Mouse (Mus musculus): ENCODE data around the gene Dcbld1. TPM values are rescaled to one million over a fixed set of nuclear protein-coding genes. Genes with fewer than 3 reads are reported as not detected.
"Not testable (repeated sequence)": the region's sequence is repeated elsewhere in the genome, so short reads cannot be mapped to it uniquely, and the experiment has no call there.

Dcbld1 gene
- polyA plus RNA-seq, 1 experiment from 2014 or later = 21.9 TPM

DNA sequence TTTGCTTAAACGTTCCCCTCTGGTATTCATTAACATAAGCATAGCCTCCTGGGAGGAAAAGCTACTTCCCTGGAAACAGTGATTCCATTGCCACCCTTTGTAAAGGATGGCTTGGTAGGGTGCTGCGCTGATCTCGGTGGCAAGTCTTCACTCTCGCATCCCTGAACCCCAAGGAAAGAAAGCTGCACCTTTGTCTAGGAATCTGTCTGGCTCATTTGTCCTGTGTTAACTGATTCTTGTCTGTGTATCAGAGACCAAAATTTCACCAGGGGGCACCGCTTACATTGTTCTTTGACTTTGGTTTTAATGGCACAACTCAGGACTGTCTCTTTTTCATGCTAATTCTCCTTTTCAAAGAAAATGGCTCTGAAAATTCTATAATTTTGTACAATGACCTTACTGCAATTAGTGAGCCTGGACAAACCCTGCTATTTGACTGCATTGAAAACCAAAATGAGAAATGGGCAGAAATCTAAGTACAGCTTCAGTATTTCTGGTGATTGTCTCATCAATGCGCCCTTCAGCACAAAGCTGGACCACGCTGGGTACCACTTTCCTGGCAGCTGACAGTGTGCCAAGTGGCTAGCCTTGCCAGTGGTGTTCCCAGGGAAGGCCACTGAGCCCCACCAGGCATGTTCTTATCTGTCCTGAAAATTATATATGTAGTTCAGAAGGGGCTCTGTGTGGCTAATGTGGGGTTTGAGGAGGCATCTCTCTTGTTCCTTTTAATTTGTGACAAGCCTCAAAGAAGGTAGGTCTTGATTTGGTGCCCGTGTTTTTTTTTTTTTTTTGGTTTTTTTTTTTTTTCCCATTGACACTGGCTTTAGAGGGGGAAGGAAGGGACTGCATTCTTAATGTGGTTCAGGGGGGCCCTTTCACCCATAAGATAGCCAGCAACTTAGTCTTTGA, 40.8 kb downstream of the Dcbld1 start:
- WGBS = 49% methylated on average over 8 of the region's 8 CpGs
- no peaks in the 10 kb centered on the region for H3K36me3 ChIP-seq (ENCODE audit: control insufficient read depth, insufficient read depth, low read length)
- no peaks in the 10 kb centered on the region for H3K4me1 ChIP-seq (ENCODE audit: control insufficient read depth, insufficient read depth, low read length)
- no peaks in the 10 kb centered on the region for H3K27me3 ChIP-seq (ENCODE audit: control insufficient read depth, insufficient read depth, low read length)
- H3K9me3 ChIP-seq (ENCODE audit: control insufficient read depth, low read length) = no peaks in the 10 kb centered on the region
- no peak overlapping the region for H3K4me2 ChIP-seq (ENCODE audit: low read depth, severe bottlenecking)
- H3K4me3 ChIP-seq (ENCODE audit: low read depth, low read length) = no peak overlapping the region
- ATAC-seq (ENCODE audit: insufficient number of reproducible peaks, low FRiP score, low TSS enrichment, low read depth) (no peak), DNase-seq (ENCODE audit: low spot score) (no peak)
- no peak overlapping the region for H3K9ac ChIP-seq (ENCODE audit: low read length)
- no peak overlapping the region for H3K27ac ChIP-seq (replicated peaks; ENCODE audit: low read depth, low read length)

GRCm38 (mm10) chr10:52274910-52275604, 41.6 kb downstream of the Dcbld1 start:
- WGBS = 64% methylated on average over 15 of the region's 15 CpGs

GRCm38 (mm10) chr10:52276579-52276978, 43.2 kb downstream of the Dcbld1 start:
- H3K27ac ChIP-seq (replicated peaks; ENCODE audit: low read depth, low read length) = no peak overlapping the region
- H3K9me3 ChIP-seq (ENCODE audit: control insufficient read depth, low read length) = no peaks in the 10 kb centered on the region
- no peaks in the 10 kb centered on the region for H3K36me3 ChIP-seq (ENCODE audit: control insufficient read depth, insufficient read depth, low read length)
- no peak overlapping the region for H3K4me2 ChIP-seq (ENCODE audit: low read depth, severe bottlenecking)
- no peak for DNase-seq (ENCODE audit: low spot score)
- H3K9ac ChIP-seq (ENCODE audit: low read length) = no peak overlapping the region
- WGBS = 93% methylated on average over 3 of the region's 3 CpGs
- H3K27me3 ChIP-seq (ENCODE audit: control insufficient read depth, insufficient read depth, low read length) = no peaks in the 10 kb centered on the region
- ATAC-seq (ENCODE audit: insufficient number of reproducible peaks, low FRiP score, low TSS enrichment, low read depth) = no peak
- no peak overlapping the region for H3K4me3 ChIP-seq (ENCODE audit: low read depth, low read length)
- no peaks in the 10 kb centered on the region for H3K4me1 ChIP-seq (ENCODE audit: control insufficient read depth, insufficient read depth, low read length)

More at GRCm38 (mm10) chr10:52274910-52275604, 41.6 kb downstream of the Dcbld1 start:
- H3K36me3 ChIP-seq (ENCODE audit: control insufficient read depth, insufficient read depth, low read length) = no peaks in the 10 kb centered on the region
- no peak overlapping the region for H3K9ac ChIP-seq (ENCODE audit: low read length)
- H3K27ac ChIP-seq (replicated peaks; ENCODE audit: low read depth, low read length) = no peak overlapping the region
- no peaks in the 10 kb centered on the region for H3K4me1 ChIP-seq (ENCODE audit: control insufficient read depth, insufficient read depth, low read length)
- H3K4me2 ChIP-seq (ENCODE audit: low read depth, severe bottlenecking) = no peak overlapping the region
- H3K9me3 ChIP-seq (ENCODE audit: control insufficient read depth, low read length) = no peaks in the 10 kb centered on the region
- DNase-seq (ENCODE audit: low spot score) (no peak), ATAC-seq (ENCODE audit: insufficient number of reproducible peaks, low FRiP score, low TSS enrichment, low read depth) (no peak)
- H3K4me3 ChIP-seq (ENCODE audit: low read depth, low read length) = no peak overlapping the region
- no peaks in the 10 kb centered on the region for H3K27me3 ChIP-seq (ENCODE audit: control insufficient read depth, insufficient read depth, low read length)

GRCm38 (mm10) chr10:52277564-52277963, 44.1 kb downstream of the Dcbld1 start:
- H3K4me2 ChIP-seq (ENCODE audit: low read depth, severe bottlenecking); DNase-seq (ENCODE audit: low spot score); H3K9ac ChIP-seq (ENCODE audit: low read length); ATAC-seq (ENCODE audit: insufficient number of reproducible peaks, low FRiP score, low TSS enrichment, low read depth); H3K4me3 ChIP-seq (ENCODE audit: low read depth, low read length); H3K36me3 ChIP-seq (ENCODE audit: control insufficient read depth, insufficient read depth, low read length); H3K27ac ChIP-seq (replicated peaks; ENCODE audit: low read depth, low read length); H3K4me1 ChIP-seq (ENCODE audit: control insufficient read depth, insufficient read depth, low read length); H3K27me3 ChIP-seq (ENCODE audit: control insufficient read depth, insufficient read depth, low read length); H3K9me3 ChIP-seq (ENCODE audit: control insufficient read depth, low read length): not testable (repeated sequence)
- 86% methylated on average over 8 of the region's 8 CpGs for WGBS

- Histone ChIP-seq H3K27me3 (ENCODE audit: control insufficient read depth, insufficient read depth, low read length) (no peaks in the 10 kb centered on the region), H3K4me3 (ENCODE audit: low read depth, low read length) (no peak overlapping the region), H3K4me2 (ENCODE audit: low read depth, severe bottlenecking) (no peak overlapping the region), H3K9ac (ENCODE audit: low read length) (no peak overlapping the region), H3K4me1 (ENCODE audit: control insufficient read depth, insufficient read depth, low read length) (no peaks in the 10 kb centered on the region), H3K9me3 (ENCODE audit: control insufficient read depth, low read length) (no peaks in the 10 kb centered on the region), H3K27ac (replicated peaks; ENCODE audit: low read depth, low read length) (no peak overlapping the region), H3K36me3 (ENCODE audit: control insufficient read depth, insufficient read depth, low read length) (no peaks in the 10 kb centered on the region)
- 55% methylated on average over 9 of the region's 9 CpGs for WGBS
- ATAC-seq (ENCODE audit: insufficient number of reproducible peaks, low FRiP score, low TSS enrichment, low read depth) (no peak), DNase-seq (ENCODE audit: low spot score) (no peak)
Observed at GRCm38 (mm10) chr10:52278011-52278434, 44.6 kb downstream of the Dcbld1 start.

GRCm38 (mm10) chr10:52278866-52279265, 45.4 kb downstream of the Dcbld1 start:
- Histone ChIP-seq H3K4me1 (ENCODE audit: control insufficient read depth, insufficient read depth, low read length) (no peaks in the 10 kb centered on the region), H3K27ac (replicated peaks; ENCODE audit: low read depth, low read length) (no peak overlapping the region), H3K36me3 (ENCODE audit: control insufficient read depth, insufficient read depth, low read length) (no peaks in the 10 kb centered on the region), H3K9me3 (ENCODE audit: control insufficient read depth, low read length) (no peaks in the 10 kb centered on the region), H3K27me3 (ENCODE audit: control insufficient read depth, insufficient read depth, low read length) (no peaks in the 10 kb centered on the region), H3K4me2 (ENCODE audit: low read depth, severe bottlenecking) (no peak overlapping the region), H3K4me3 (ENCODE audit: low read depth, low read length) (no peak overlapping the region), H3K9ac (ENCODE audit: low read length) (no peak overlapping the region)
- no peak for ATAC-seq (ENCODE audit: insufficient number of reproducible peaks, low FRiP score, low TSS enrichment, low read depth)
- no peak for DNase-seq (ENCODE audit: low spot score)
- WGBS = 65% methylated on average over 3 of the region's 3 CpGs

DNA sequence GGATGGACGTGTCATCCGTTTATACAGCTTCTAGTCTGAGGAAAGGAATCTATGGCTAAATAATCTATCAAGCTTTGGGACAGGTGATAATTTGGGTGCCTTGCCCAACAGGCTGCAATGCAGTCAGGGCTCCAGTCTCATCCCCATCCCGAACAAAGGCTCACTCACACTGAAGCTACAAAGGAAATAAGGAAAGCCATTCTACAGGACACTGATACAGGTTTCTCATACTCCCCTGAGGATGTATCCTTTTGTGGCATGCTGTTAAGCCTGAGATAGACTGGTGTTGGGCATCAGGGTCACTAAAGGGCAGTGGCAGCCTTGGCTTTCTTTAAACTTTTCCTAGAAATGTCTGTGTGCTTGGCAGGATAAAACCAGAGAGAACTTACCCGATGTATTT, 46.5 kb downstream of the Dcbld1 start:
- H3K9me3 ChIP-seq (ENCODE audit: control insufficient read depth, low read length) = no peaks in the 10 kb centered on the region
- H3K27ac ChIP-seq (replicated peaks; ENCODE audit: low read depth, low read length) = no peak overlapping the region
- DNase-seq (ENCODE audit: low spot score) (no peak), ATAC-seq (ENCODE audit: insufficient number of reproducible peaks, low FRiP score, low TSS enrichment, low read depth) (no peak)
- no peak overlapping the region for H3K4me3 ChIP-seq (ENCODE audit: low read depth, low read length)
- H3K9ac ChIP-seq (ENCODE audit: low read length) = no peak overlapping the region
- no peaks in the 10 kb centered on the region for H3K4me1 ChIP-seq (ENCODE audit: control insufficient read depth, insufficient read depth, low read length)
- H3K27me3 ChIP-seq (ENCODE audit: control insufficient read depth, insufficient read depth, low read length) = no peaks in the 10 kb centered on the region
- WGBS = 87% methylated on average over 4 of the region's 4 CpGs
- no peaks in the 10 kb centered on the region for H3K36me3 ChIP-seq (ENCODE audit: control insufficient read depth, insufficient read depth, low read length)
- no peak overlapping the region for H3K4me2 ChIP-seq (ENCODE audit: low read depth, severe bottlenecking)

DNA sequence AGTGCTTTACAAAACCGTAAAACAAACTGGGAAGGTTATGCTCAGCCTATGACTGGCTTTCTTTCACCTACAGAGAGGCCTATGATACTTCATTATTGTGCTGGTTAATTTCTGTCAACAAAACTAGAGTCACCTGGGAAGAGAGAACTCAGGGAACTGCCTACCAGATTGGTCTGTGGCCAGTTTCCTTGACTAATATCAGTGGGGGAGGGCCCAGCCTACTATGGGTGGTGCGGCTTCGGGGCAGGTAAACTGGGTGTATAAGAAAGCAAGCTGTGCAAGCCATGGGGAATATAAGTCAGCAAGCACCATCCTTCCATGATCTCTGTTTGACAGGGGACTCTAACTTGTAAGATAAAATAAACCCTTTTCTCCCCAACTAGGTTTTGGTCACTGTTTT, 47.2 kb downstream of the Dcbld1 start:
- Histone ChIP-seq H3K4me3 (ENCODE audit: low read depth, low read length) (no peak overlapping the region), H3K4me1 (ENCODE audit: control insufficient read depth, insufficient read depth, low read length) (no peaks in the 10 kb centered on the region), H3K36me3 (ENCODE audit: control insufficient read depth, insufficient read depth, low read length) (no peaks in the 10 kb centered on the region), H3K27ac (replicated peaks; ENCODE audit: low read depth, low read length) (no peak overlapping the region), H3K4me2 (ENCODE audit: low read depth, severe bottlenecking) (no peak overlapping the region), H3K9ac (ENCODE audit: low read length) (no peak overlapping the region), H3K9me3 (ENCODE audit: control insufficient read depth, low read length) (no peaks in the 10 kb centered on the region), H3K27me3 (ENCODE audit: control insufficient read depth, insufficient read depth, low read length) (no peaks in the 10 kb centered on the region)
- ATAC-seq (ENCODE audit: insufficient number of reproducible peaks, low FRiP score, low TSS enrichment, low read depth) (no peak), DNase-seq (ENCODE audit: low spot score) (no peak)
- WGBS = 93% methylated on average over 3 of the region's 3 CpGs

Measured in limb, embryonic 11.5 days (tissue).